Mouse (Mus musculus): ENCODE results near the gene Npm1.

Gene Npm1

DNA sequence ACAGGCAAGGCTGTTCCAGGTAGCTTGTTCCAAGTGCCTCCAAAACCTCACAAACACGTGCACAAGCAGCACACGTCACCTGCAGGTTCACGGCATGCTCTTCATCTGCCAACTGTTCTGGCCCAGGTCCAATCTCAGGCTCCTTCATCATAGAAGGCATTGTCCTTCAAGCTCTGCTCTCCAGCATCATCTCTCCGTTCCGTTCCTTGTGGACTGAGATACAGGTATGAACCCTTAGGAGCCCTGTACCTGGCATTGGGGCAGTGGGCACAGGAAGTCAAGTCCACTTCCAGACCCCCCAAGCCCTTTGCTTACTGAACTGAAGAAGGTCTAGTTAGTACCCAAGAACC is 22.9 kb downstream of the Npm1 start:
- TF ChIP-seq GATA4 (IDR thresholded peaks at IDR 0.05; ENCODE audit: insufficient replicate concordance, low read length): no peak

DNA sequence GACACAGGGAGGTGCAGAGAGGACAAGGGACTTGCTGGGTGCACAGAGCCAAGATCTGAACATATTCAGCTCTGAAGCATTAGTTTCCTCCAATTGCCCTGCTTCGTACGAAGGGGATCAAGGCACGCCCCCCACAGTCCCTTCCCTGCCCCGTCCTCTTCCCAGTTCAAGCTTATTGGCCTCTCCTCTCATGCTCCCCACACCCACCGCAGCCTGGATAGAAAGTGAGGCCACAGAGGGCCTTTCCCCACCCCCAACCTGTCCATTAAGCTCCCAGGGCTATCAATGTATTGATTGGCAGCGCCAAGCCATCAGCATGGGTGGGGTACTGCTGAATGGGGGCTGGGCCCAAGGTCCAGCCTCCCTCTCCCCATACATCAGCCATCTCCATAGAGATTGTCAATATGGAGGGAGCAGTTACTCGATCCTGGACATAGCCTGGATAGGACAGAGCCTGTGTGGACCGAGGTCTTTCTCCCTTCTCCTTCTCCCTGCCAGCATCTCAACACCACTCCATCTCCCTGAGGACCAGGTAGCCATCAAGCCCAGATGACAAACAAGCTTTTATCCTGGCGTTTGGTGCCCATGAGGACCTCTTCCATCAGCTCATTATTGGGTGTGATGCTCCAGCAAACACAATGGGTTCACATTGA is 23.4 kb downstream of the Npm1 start:
- TF ChIP-seq GATA4 (IDR thresholded peaks at IDR 0.05; ENCODE audit: insufficient replicate concordance, low read length): no peak

DNA sequence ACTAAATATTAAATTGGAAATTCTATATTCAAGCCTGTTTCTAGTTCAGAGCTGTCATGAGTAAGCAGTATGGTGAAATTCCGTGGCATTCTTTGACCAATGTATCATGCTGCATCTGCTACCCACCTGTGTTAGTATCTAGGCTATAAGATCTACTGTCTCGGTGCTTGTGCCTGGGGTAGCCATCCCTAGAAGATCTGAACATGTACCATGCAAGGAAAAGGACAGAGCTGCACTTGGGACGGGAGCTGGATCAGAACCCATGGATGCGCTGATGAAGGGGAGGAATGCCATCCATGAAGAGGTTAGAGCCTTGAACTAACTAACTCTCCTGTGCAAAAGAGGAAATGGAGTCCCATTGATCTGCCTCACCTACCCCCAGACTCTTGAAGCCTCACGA is 24.3 kb downstream of the Npm1 start:
- TF ChIP-seq GATA4 (IDR thresholded peaks at IDR 0.05; ENCODE audit: insufficient replicate concordance, low read length): no peak

DNA sequence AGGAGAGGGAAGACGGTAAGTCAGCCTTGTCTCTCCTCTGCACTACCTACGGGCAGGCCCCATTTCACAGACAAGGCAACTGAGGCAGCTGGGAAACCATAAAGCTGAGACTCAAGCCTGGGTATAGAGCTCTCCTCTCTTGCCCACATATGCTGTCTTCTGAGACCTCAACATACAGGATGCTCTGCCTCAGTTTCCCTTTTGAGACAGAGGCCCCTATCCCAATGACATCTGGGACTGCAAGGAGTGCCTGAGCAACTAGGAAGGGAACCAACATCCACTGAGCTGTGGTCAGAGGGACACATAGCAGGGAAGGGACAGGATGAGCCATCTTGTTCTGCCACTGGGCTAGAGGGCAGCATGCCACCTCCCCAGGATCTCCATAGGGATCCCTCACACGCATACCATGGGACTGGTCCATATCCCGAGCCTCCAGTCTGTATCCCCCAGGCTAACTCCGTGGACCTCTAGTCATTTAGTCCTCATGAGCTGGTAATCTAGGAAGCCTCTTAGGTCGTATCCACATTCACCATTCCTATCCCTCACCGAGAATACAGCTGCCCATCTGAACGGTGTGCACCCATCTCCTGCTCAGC is 28.5 kb downstream of the Npm1 start:
- TF ChIP-seq GATA4 (IDR thresholded peaks at IDR 0.05; ENCODE audit: insufficient replicate concordance, low read length): no peak

DNA sequence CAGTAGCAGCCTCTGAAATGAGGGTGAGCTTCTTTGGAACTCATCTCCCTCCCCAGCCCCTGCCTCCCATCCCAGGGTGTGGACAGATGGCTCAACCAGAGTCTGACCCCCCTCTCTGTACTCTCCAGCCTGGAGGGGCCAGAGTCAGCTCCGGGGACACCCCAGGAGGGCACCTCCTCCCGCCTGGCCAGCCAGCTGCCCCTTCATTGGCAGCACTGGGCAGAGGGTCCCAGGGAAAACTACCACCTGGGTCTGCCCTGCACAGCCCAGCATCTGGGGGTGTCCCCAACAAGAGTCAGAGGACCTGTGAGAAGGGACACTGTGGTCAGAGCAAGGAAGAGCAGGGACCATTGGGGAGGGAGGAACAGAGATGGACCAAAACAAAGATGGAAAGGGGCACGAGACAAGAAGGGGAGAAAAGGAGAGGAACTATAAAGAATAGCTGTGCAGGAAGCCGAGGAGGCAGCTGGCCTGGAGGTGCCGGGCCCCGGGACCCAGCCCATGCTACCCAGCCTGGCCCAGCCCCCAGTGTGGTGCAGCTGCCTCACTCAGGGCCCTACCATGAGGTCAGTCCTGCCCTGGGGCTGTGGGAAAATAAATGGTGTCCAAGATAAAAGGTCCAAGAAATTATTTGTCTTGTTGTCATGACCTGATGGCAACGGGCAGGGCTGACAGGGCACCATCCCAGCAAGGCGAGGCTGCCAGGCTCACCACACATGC is 30.2 kb downstream of the Npm1 start:
- no peak for TF ChIP-seq GATA4 (IDR thresholded peaks at IDR 0.05; ENCODE audit: insufficient replicate concordance, low read length)

DNA sequence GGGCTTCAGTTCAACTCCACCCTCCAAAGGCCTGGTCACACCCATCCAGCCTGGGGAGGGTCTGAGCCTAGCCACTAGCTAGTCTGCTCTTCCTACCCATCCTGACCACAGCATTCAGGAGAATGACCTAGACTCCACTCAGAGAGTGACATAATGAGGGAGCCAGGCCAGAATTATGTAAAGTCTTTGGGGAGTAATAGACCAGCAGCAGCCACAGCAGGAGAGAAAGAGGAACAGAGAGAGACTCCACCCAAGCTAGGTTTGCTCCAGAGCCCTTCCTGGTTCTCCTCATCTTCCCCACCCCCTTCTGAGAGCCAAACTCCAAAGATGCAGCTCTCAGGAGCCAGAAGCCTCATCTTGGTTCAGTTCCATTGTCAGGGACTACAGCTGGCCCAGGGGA is 35.9 kb downstream of the Npm1 start:
- TF ChIP-seq GATA4 (IDR thresholded peaks at IDR 0.05; ENCODE audit: insufficient replicate concordance, low read length): no peak

DNA sequence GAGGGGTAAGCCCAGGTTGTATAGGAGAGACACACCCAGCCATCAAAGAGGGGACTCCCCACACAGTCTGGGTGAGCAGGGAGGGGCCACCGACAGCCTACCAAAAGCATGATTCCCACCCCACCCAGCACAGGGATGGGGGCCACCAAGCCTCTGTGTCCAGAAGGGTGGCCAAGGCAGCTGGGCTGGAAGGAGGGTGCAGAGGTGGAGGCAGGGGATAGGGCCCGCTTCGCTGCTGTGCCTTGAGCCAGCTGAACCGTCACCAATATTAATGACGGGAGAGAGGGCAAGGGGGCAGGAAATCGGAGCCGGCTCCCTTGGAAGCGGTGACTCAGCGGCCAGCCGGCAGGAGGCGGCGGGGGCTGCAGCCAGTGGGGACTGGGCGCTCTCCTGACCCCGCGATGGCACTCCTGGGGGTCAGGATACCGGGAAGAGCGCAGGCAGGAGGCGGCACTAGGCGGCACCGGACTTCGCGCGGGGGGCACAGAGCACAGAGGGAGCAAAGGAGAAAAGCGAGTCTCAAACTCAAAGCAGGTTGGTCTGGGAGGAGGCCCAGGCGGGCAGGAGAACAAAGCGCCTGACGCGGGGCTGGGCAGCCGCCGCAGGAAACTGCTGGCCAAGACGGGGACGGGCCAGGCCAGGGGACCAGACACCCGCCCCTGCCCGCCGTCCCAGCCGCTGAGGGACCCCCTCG is 40.3 kb downstream of the Npm1 start:
- no peak for TF ChIP-seq GATA4 (IDR thresholded peaks at IDR 0.05; ENCODE audit: insufficient replicate concordance, low read length)

DNA sequence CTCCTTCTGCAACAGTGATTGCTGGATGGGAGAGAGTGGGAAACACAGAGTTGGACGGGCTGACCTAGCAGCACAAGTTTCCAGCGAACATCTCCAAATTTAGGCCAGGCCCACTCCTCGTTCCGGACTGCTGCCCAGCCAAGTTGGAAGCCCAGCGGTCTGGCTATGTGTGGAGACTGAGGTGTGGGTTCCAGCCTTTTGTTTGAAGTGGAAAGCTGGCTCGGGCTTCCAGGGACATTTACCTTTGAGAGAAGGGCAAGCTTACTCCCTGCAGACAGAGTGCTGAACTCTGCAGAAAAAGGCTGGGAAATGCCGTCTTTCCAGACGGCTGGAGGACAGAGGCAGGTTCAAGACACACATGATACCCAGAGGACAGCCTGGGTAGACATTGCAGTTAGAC is 43.5 kb downstream of the Npm1 start:
- no peak for TF ChIP-seq GATA4 (IDR thresholded peaks at IDR 0.05; ENCODE audit: insufficient replicate concordance, low read length)

- TF ChIP-seq GATA4 (IDR thresholded peaks at IDR 0.05; ENCODE audit: insufficient replicate concordance, low read length): no peak
Measured at GRCm38 (mm10) chr11:33119116-33119515, 43.9 kb downstream of the Npm1 start.

DNA sequence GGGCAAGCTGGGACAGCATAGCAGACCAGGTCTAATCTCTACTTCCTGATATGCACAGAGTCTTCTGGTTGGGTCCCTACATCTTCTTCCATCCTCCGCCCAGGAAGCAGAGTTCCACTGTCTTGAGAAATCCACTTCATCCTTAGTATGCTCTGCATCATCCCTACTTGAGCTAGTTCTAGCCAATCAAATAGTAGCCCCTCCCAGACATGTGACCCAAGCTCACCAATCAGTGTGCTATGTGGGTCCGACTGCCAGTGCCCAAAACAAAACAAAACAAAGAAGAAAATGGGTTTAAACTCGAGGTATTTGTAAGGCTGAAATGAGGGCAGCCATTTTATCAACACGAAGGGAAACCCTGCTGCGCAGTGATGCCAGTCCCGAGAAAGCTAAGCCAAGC is 44.5 kb downstream of the Npm1 start:
- TF ChIP-seq GATA4 (IDR thresholded peaks at IDR 0.05; ENCODE audit: insufficient replicate concordance, low read length): no peak

DNA sequence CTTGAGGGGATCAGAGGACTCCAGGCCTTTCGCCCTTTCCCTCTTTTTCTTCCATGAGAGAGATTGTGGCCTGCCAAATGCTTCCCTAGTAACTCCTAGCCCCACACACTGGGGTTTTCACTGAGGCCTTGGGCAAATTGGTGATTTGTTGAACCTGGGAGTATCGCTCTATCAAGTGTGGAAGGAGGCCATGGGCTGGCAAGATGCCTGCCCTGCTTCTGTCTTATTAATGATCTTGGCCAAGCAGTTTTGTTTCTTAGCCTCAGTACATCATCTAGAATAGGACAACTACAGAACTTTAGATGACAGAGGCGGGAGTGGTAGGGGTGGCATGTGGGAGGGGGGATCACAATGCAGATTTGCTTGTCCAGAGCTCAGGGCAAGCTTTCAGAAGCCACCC is 47.2 kb downstream of the Npm1 start:
- no peak for TF ChIP-seq GATA4 (IDR thresholded peaks at IDR 0.05; ENCODE audit: insufficient replicate concordance, low read length)

- no peak for TF ChIP-seq GATA4 (IDR thresholded peaks at IDR 0.05; ENCODE audit: insufficient replicate concordance, low read length)
Measured at GRCm38 (mm10) chr11:33112407-33112806, 50.6 kb downstream of the Npm1 start.

- TF ChIP-seq GATA4 (IDR thresholded peaks at IDR 0.05; ENCODE audit: insufficient replicate concordance, low read length): no peak
Measured at GRCm38 (mm10) chr11:33110111-33110510, 52.9 kb downstream of the Npm1 start.

GRCm38 (mm10) chr11:33107540-33107939 is 55.5 kb downstream of the Npm1 start:
- no peak for TF ChIP-seq GATA4 (IDR thresholded peaks at IDR 0.05; ENCODE audit: insufficient replicate concordance, low read length)

- no peak for TF ChIP-seq GATA4 (IDR thresholded peaks at IDR 0.05; ENCODE audit: insufficient replicate concordance, low read length)
Measured at GRCm38 (mm10) chr11:33104911-33105316, 58.1 kb downstream of the Npm1 start.

Measured in liver, adult (tissue).